Mouse (Mus musculus) WW6 (cell line): Measurements from ENCODE around the gene Zbtb1.

Experiments
- DNase-seq: peaks from one replicate; pipeline ENCODE4 v3.0.0-alpha.2; 2013; ENCODE audit warnings: low read depth, low spot score

Zbtb1 gene

DNA sequence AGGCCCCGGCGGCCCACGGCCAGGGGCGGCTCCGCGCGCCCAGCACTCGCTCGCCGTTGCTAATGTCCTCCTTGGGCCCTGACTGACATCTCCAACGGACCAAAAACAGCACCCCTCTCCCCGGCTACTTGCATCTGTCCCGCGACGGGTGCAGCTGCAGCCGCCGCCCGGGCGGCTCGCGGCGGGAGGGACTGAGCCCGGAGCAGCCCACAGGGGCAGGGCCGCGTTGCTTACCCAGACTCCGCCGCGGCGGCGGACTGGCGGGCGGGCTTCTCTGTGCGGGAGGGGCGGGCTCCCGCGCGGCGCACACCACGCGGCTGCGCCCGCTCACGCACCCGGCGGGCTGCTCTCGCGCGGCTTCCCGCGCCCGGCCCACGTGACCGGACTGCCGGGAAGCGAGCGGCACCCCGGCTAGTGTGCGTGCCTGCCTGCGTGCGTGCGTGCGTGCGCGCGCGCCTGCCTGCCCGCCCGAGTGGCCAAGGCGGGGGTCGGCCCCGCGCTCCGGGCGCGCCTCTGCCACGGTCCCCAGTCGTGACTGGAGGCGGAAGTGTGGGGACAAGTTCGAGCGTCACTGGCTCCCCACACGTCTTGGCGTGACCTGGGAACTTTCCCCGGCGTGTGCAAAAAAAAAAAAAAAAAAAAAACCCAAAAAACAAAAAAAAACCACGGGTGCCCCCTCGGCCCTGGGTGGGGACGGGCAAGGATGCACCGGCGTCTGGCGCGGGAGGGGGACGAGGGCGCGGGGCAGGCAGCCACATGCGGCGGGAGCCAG, 674 bp upstream of the Zbtb1 start, which contains the start of gene Zbtb25:
TSS of gene Zbtb25 (minus strand) at position 397 of the 772 bp plus-strand sequence.
- peak; percentile 65 for DNase-seq

DNA sequence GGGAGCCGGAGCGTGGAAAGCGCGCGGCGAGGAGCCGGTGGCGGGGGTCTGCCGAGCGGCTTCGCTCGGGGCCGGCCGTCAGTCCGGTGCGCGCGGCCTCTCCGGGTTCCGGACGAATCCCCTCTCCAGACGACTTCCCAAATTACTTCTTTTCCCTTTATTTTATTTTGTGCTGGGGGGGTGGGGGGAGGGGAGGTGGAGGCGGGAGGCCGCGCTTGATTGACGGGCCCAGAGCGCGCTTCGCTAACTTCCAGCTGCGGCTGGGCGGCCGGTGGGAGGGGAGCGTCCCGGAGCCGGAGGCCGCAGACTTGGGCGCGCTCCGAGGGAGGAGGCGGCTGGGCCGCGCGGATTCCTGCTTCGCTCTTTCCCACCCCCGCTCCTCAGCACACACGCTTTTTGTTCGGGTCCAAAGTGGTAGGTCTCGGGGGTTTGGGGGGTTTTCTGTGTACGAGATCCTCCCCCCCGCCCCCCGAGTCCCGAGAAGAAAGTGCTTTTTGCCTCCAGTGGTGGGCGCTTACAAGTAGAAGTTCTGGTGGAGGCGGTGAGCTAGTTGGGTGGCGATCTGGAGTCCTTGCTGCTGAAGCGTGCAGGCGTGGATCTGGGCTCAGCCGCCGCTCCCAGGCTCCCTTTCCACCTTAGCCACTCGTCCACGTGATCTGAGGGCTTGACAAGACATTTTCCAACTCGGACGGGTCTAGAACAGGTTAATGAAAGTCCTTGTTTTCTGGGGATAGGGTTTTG, 935 bp downstream of the Zbtb1 start:
- DNase-seq, result no peak

DNA sequence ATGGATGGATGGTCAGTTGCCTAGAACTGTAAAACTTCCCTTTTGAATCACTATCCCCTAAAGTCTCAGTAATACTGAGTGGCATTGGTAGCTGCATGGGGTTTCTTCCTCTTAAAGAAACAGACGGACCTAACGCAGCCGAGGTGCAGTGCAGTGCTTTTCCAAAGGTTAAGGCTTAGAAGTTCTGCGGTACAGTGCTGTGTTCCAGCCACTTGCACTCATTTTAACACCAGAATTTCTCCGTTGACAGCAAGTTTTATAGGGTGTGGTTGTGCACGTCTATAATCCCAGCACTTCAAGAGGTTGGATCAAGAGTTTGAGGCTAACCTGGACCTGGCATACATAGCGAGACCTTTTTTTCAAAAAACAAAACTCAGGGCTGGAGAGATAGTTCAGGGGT, 2.0 kb downstream of the Zbtb1 start:
- no peak for DNase-seq

DNA sequence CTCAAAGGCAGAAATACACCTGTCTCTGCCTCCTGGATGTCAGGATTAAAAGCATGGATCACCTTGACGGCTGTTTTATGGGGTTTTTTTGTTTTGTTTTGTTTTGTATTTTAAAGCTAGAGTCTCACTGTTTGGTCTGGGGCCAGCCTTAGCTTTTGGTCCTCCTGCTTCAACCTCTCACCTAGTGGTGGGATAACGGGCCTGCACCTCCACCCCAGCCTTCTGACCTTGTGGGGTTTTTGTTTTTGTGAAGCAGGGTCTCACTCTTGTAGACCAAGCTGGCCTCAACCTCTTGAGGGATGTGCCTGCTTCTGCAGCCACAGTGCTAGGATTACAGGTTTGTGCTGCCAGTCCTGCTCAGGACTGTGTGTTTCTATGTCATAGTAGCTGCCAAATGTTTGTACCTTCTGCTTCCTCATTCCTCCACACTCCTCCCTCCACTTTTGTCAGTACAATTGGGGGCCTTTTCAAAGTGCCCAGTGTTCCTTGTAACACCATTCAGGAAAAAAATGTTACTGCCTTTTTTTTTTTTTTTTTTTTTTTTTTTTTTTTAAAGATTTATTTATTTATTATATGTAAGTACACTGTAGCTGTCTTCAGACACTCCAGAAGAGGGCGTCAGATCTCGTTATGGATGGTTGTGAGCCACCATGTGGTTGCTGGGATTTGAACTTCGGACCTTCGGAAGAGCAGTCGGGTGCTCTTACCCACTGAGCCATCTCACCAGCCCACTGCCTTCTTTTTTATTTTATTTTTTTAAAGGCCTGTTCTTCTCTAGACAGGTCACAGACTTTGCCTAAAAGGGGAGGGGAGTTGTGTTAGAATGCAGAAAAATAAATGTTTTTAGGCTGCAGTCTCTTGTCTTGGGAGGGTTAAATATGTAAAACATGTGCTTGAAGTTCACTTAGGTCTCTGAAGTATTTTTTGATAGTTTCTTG, 3.1 kb downstream of the Zbtb1 start:
- DNase-seq, result no peak

DNA sequence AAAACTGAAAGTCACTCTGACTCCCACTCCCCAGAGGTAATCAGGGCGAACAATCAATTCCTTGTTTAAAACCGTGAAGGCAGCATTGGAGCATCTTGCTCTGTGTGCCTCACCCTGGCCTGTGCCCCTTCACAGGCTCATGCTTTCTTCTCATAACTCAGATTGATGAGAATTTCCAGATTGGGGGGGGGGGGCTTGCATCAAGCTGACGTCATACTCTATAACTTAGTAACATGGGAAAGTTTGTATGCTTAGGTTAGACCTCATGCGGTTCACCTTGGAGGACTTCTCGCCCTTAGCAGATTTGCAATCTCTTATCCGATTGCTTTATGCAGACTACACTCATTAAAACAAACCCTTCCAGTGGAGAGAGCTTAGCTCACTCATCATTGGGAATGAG, 3.9 kb downstream of the Zbtb1 start:
- no peak for DNase-seq

DNA sequence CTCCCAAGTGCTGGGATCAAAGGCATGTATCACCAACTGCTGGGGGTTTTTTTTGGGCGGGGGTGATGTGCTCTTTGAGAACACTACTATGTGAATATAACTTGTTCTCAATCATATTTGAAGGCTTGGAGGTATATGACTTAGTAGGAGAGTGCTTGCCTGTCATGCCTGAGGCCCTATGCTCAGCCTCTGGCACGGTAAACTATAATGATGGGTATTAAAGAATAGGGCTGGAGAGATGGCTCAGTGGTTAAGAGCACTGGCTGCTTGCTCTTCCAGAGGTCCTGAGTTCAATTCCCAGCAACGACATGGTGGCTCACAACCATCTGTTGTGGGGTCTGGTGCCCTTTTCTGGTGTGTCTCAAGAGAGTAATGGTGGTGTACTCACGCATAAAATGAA, 4.8 kb downstream of the Zbtb1 start:
- DNase-seq, result no peak

DNA sequence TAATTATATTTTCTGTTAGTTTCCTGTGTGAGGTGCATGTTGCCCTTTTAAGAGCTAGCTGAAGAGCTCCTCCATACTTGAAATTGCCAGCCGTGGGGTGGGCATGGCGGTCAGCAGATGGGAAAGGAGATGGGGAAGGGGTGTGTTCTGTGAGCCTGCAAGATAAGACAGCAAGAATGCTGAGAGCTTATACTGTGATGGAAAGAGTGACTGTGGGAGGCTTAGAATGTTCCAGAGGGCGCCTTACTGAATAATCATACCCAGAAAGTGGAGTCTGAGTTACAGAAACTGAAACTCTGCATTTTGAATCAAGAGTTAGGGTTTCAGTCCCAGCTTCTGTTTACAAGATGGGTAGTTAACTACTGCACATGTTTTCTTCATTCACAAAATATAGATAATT, 5.4 kb downstream of the Zbtb1 start:
- DNase-seq, result no peak

DNA sequence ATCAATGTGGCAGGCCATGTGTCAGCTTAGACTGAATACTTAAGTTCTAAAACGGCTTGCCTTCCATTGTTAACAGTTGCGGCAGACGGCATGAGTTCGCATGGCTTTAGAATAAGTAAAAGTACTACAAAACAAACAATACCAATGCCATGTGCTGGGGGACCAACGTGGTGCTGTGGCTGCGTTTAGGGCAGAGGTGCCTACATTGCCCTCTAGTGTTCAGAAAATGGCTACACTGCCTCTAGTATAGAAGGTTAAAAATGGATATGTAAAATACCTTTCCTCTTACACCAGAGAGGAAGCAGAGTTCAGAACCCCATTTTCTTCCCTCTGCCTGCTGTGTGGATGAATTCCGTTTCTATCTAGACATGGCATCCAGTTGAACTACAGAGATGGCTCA, 6.6 kb downstream of the Zbtb1 start:
- DNase-seq, result no peak

DNA sequence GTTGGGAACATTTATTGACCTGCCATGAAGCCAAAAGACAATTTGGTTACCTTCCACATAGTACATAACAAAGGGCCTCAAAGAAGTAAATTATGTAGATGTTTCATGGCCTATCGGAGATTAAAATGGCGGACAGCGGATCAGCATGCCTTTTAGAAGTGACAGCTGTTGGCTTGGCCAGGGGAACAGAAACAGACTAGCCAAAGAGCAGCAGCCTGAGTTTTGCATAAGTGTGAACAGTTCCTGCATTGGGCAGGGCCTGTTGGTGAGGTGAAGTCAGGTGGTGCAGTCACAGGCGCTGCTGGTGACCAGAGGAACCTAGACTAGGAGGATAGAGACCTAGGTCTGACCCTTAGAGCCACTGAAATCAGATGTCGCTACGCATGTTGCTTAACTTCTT, 7.0 kb downstream of the Zbtb1 start:
- no peak for DNase-seq

DNA sequence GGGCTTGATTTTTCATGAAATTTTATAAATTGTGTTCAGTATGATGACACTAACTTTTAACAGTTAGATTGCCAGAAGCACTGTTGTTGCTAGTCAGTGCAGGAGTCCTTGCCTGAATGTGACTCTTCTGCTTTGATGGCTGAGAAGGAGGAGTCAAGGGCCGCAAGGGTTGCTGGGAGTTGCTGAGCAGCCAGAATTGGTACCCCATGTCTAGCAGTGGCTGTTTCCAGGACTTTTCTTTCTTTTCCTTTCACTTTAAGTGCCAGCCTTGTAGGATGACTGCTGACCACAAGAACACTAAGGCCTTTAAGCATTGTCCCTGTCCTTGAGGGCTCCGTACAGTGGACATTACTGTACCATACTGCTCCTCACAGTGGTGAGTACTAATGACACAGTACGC, 7.7 kb downstream of the Zbtb1 start:
- no peak for DNase-seq

DNA sequence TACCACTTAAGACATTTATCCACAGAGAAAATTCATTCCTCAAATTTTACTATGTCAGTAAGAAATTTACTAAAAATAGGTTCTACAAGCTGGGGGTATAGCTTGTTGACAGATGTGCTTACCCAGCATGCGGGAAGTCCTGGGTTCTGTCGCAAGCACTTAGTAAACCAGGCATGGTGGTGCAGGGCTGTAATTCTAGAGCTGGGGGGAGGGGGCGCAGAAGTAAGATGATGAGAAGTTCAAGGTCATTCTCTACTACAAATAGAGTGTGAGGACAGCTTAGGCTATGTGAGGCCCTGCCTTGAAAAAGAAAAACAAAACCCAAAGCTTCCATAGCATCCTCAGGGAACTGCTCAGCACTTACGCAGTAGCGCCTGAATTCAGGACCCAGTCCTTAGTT, 8.5 kb downstream of the Zbtb1 start:
- DNase-seq, result no peak

DNA sequence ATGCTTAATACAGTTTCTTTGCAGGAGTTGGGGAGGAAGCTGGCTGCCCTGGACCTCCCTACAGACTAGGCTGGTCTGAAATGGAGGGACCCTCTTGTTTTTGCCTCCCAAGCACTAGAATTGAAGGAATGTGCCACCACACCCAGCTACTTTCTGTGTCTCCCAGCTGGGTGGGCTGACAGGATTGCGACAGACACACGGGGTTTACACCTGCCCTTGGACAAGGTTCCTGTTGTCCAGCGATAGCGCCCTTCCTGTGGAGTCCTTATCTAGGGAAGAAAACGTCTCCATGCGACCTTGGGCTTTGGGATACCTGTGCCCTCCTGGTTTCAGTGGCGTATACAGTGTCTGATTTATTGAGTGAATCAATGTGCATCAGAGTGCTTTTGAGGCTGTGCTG, 10.1 kb downstream of the Zbtb1 start:
- DNase-seq, result no peak

DNA sequence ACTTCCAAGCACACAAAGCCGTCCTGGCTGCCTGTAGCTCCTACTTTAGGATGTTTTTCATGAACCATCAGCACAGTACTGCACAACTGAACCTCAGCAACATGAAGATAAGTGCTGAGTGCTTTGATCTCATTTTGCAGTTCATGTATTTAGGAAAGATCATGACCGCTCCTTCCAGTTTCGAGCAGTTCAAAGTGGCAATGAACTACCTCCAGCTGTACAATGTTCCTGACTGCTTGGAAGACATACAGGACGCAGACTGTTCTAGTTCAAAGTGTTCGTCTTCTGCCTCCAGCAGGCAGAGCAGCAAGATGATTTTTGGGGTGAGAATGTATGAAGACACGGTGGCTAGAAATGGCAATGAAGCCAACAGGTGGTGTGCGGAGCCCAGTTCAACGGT, 15.3 kb downstream of the Zbtb1 start:
- DNase-seq, result no peak

DNA sequence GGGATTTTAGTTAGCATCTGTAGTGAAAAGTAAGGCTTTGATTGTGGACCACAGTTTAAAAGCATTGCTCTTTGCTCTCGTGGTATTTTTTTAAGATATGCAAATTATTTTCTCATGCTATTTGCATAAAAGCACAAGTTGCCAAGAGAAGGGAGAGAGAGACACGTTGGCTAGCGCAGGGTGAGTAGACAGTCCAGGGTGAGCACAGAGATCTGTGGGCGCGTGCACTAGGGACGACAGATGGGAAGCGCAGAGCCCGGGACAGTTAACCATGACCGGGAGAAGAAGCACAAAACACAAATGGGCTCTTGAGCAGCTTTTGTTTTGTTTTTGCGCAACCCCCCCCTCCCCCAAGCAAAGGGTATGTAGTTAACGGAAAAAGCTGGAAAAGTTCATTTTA, 18.7 kb downstream of the Zbtb1 start:
- no peak for DNase-seq

DNA sequence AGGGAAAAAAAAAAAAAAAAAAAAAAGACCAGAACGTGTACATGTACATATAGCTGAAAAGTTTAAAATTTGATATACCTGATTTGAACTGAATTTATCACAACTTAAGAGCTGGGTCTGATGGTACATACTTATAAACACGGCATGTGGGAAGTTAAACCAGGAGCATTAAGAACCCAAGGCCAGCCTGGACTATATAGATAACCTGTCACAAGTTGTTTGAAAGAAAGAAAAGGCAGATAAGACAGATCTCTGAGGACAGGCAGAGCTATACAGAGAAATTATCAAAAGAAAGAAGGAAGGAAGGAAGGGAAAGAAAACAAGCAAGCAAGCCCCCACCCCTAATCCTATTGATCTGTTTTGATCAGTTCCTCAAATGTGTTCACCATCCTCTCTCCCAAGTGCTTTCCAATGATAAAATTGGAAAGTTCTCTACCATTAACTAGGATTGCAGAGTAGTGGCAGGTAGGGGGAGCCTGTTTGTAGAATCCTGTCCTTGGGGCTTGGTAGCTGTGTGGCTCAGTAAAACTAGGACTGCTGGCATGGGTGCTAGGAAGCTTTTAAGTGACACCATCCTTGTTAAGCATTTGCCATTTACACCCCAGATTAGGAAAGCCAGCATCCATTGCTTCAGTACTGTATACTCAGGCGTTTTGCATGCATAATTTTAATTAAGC, 21.7 kb downstream of the Zbtb1 start:
- DNase-seq, result no peak

DNA sequence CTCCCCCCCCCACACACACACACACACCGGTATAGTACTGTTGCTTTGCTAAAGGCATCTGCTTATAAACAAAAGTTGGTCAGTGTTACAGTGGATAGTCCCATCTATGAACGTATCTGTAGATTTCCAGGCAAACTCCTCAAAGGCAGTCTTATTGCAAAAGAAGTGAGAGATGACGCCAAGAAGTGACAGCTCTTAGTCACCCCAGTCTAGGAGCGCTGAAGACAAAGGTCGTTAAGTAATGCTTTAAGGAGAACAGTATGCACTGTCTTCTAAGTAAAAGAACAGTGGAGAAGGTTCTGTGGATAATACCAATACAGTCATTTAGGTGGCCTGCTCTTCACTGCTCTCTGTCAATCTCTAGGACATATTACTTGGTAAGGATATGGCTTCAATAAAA, 22.9 kb downstream of the Zbtb1 start:
- DNase-seq, result no peak

DNA sequence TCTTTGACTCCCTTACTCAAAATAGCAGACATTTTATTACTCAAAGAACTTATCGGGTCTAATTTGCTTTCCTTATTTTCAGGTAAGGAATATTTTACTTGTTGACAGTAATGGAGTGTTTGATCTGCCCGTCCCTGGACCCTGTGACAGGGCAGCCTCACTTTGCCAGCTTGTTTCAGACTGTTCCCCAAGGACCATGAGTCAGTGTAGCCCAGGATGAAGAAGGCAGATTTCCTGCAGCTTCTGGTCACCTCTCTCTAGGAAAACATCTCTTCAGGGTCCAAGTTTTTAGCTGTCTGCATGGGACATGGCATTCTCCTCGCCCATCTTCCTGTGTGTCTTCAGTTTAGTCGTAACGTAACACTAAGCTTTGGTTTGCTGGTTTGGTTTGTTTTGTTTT, 27.2 kb downstream of the Zbtb1 start:
- DNase-seq, result no peak

DNA sequence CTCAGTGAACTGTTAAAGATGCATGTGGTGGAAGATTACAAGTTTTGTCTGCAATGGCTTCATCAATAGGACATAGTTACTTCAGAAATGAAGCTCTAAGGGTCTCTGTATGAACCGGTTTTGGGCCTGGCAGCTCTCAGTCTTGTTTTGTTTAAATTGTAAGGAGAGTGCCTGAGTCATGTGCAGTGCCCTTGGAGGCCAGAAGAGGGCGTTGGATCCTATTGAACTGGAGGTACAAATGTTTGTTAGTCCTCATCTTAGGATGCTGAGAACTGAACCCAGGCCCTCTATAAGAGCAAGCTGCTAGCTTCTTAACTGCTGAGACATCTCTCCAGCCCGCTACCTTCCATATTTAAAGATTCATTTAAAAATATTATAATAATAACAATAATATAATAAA, 31.6 kb downstream of the Zbtb1 start:
- no peak for DNase-seq

DNA sequence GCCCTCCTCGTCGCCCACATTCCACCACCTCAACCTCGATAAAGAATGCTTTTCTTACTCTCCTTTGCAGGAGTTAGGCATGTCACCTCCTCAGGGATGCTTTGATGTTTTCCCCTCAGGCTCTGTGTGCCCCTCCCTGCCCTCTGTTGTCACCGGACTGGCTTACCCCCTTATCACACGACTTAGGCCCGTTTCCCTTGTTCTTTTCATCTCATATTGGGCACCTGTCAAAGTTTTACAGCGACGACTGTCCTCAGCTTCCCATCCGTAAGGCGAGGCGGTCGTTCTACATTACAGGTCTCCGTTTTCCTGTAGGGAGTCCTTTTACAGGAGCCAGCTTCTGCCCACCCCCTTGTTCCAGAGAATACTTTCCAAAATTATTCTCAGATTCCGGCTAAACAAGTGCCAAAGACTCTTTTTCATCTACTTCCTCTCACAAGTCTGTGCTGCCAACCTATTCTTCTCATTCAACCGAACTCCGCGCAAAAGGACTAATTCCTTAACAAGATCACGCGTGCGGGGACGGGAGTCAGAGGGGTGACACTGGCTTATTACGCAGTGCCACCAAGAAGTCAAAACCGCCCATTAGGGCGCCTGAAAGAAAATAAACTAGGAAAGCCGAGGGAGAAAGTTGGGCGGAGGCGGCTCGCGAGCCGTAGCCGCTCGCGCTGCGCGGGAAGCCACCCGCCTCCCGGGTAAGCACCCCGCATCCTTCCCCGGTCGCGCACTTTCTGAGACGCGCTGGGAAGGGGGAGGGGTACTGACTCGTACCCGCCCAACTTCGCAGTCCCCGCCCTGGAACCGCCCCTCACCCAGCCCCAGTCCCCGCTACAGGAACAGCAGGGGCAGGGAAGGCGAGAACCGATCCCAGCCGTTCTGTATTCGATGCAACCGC, 33.2 kb downstream of the Zbtb1 start:
- DNase-seq, result peak; percentile 77

DNA sequence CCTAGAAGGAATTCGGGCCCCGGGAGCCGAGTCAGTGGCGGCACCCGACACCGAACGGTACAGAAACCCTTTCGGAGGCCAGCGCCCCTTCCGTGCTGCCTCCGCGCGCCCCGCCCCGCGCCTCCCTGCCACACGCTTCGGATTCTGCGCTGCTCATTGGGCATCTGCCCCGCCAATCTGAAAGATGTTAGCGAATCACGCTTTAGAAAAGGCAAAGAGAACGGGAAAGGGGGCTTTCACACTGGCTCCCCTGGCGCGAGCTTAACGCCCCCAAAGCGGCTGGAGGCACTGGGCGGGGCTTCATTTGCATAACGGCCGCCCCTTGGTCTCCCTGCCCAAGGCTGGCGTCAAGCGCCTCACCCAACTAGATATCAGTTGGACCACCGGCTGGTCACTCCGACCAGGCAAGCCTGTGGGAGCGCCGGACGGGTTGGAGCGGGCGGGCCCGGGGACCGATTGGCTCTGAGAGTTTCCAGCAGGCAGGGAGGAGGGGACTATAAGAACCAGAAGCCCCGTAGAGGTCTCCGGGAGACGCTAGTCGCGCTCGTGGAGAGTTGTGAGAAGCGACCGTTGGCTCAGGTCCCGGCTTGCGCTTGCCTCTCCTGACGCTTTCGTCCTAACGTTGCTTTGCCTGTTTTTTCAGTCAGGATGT, 33.9 kb downstream of the Zbtb1 start, which contains the start of gene Hspa2:
TSS of gene Hspa2 (plus strand) at position 291 of the 652 bp plus-strand sequence.
- DNase-seq, result peak; percentile 90
